Mouse (Mus musculus): ENCODE measurements around the gene Crybg1. TPM values are rescaled to one million over a fixed set of nuclear protein-coding genes. Genes with fewer than 3 reads are reported as not detected.
A peak's percentile ranks its signal among the peaks of the same experiment; 100 is the strongest.

Gene Crybg1
- polyA plus RNA-seq, 1 experiment from 2014 or later, result 0.14 TPM

DNA sequence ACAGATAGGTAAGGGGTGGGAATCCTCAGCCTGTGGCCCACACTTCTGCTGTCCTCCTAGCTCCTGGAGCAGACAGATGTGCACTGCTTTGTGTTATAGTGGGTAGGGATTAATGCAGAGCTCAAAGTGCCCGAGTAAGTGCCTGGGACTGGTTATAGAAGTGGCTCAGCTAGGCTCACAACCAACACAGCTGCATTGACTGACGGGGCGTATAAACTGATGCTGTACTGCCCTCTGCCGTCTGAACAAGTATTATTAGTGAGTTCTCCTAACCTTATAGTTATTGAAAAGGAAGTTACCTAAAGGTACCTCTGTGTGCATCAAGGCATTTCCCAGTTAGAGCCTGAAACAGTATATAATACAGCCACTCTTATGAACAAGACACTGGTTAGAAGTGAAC, 77.6 kb downstream of the Crybg1 start:
- WGBS (ENCODE audit: insufficient replicate concordance), result 7% methylated on average over 4 of the region's 4 CpGs
- ATAC-seq (replicated peaks; ENCODE audit: insufficient number of reproducible peaks, low FRiP score, low TSS enrichment), result no peak
- Histone ChIP-seq H3K9ac (ENCODE audit: low read depth, low read length) (no peak overlapping the region), H3K27ac (ENCODE audit: low read depth, low read length) (no peak overlapping the region), H3K4me3 (ENCODE audit: low read depth, low read length) (no peak overlapping the region), H3K4me1 (ENCODE audit: control insufficient read depth, insufficient read depth, low read length) (no peaks in the 10 kb centered on the region), H3K27me3 (ENCODE audit: control insufficient read depth, insufficient read depth, low read length) (0 out of 2 replicates have a peak, but pooled peaks cover 2% of the 10 kb centered on the region), H3K4me2 (no peak overlapping the region), H3K36me3 (ENCODE audit: control insufficient read depth, insufficient read depth, low read length) (no peaks in the 10 kb centered on the region), H3K9me3 (replicated peaks; ENCODE audit: control insufficient read depth, low read length) (no peaks in the 10 kb centered on the region)

GRCm38 (mm10) chr10:44069131-44069530, 79.5 kb downstream of the Crybg1 start:
- no peaks in the 10 kb centered on the region for H3K36me3 ChIP-seq (ENCODE audit: control insufficient read depth, insufficient read depth, low read length)
- WGBS (ENCODE audit: insufficient replicate concordance), result 43% methylated on average over 7 of the region's 7 CpGs
- no peak overlapping the region for H3K4me2 ChIP-seq
- no peaks in the 10 kb centered on the region for H3K4me1 ChIP-seq (ENCODE audit: control insufficient read depth, insufficient read depth, low read length)
- no peak overlapping the region for H3K27ac ChIP-seq (ENCODE audit: low read depth, low read length)
- no peak overlapping the region for H3K9ac ChIP-seq (ENCODE audit: low read depth, low read length)
- H3K9me3 ChIP-seq (replicated peaks; ENCODE audit: control insufficient read depth, low read length), result no peaks in the 10 kb centered on the region
- no peak overlapping the region for H3K4me3 ChIP-seq (ENCODE audit: low read depth, low read length)
- 0 out of 2 replicates have a peak, but pooled peaks cover 2% of the 10 kb centered on the region for H3K27me3 ChIP-seq (ENCODE audit: control insufficient read depth, insufficient read depth, low read length)
- ATAC-seq (replicated peaks; ENCODE audit: insufficient number of reproducible peaks, low FRiP score, low TSS enrichment), result no peak

GRCm38 (mm10) chr10:44065848-44066360, 82.7 kb downstream of the Crybg1 start:
- H3K27ac ChIP-seq (ENCODE audit: low read depth, low read length), result no peak overlapping the region
- no peaks in the 10 kb centered on the region for H3K27me3 ChIP-seq (ENCODE audit: control insufficient read depth, insufficient read depth, low read length)
- ATAC-seq (replicated peaks; ENCODE audit: insufficient number of reproducible peaks, low FRiP score, low TSS enrichment), result no peak
- no peak overlapping the region for H3K9ac ChIP-seq (ENCODE audit: low read depth, low read length)
- no peaks in the 10 kb centered on the region for H3K9me3 ChIP-seq (replicated peaks; ENCODE audit: control insufficient read depth, low read length)
- no peak overlapping the region for H3K4me2 ChIP-seq
- 80% methylated on average over 6 of the region's 6 CpGs for WGBS (ENCODE audit: insufficient replicate concordance)
- no peaks in the 10 kb centered on the region for H3K4me1 ChIP-seq (ENCODE audit: control insufficient read depth, insufficient read depth, low read length)
- no peaks in the 10 kb centered on the region for H3K36me3 ChIP-seq (ENCODE audit: control insufficient read depth, insufficient read depth, low read length)
- no peak overlapping the region for H3K4me3 ChIP-seq (ENCODE audit: low read depth, low read length)

DNA sequence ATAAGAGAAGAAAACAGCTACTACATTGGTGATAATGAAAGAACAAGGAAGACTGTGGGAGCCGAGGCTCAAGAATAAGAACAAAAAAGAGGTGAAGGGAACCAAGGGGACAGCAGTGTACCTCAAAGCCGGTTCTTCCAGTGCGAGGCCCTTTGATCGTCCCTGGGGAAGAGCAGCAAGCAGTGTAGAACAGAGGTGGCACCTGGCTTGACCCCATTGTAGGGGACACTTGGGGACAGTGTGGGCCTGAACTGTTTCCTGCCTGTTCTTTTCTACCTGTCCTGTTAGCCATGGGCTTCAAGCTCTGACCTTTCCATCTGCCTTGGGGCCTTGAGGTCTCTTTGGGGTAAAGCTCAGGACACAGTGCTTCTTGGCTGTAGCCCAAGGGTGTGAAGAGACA, 85.7 kb downstream of the Crybg1 start:
- H3K4me3 ChIP-seq (ENCODE audit: low read depth, low read length), result no peak overlapping the region
- no peak for ATAC-seq (replicated peaks; ENCODE audit: insufficient number of reproducible peaks, low FRiP score, low TSS enrichment)
- WGBS (ENCODE audit: insufficient replicate concordance), result 89% methylated on average over 4 of the region's 4 CpGs
- no peaks in the 10 kb centered on the region for H3K4me1 ChIP-seq (ENCODE audit: control insufficient read depth, insufficient read depth, low read length)
- no peak overlapping the region for H3K9ac ChIP-seq (ENCODE audit: low read depth, low read length)
- no peaks in the 10 kb centered on the region for H3K9me3 ChIP-seq (replicated peaks; ENCODE audit: control insufficient read depth, low read length)
- no peak overlapping the region for H3K27ac ChIP-seq (ENCODE audit: low read depth, low read length)
- H3K36me3 ChIP-seq (ENCODE audit: control insufficient read depth, insufficient read depth, low read length), result no peaks in the 10 kb centered on the region
- no peak overlapping the region for H3K4me2 ChIP-seq
- H3K27me3 ChIP-seq (ENCODE audit: control insufficient read depth, insufficient read depth, low read length), result no peaks in the 10 kb centered on the region

GRCm38 (mm10) chr10:44050913-44051312, 97.7 kb downstream of the Crybg1 start:
- no peaks in the 10 kb centered on the region for H3K36me3 ChIP-seq (ENCODE audit: control insufficient read depth, insufficient read depth, low read length)
- H3K27ac ChIP-seq (ENCODE audit: low read depth, low read length), result no peak overlapping the region
- no peak overlapping the region for H3K4me2 ChIP-seq
- H3K4me1 ChIP-seq (ENCODE audit: control insufficient read depth, insufficient read depth, low read length), result no peaks in the 10 kb centered on the region
- no peak for ATAC-seq (replicated peaks; ENCODE audit: insufficient number of reproducible peaks, low FRiP score, low TSS enrichment)
- 80% methylated on average over 6 of the region's 6 CpGs for WGBS (ENCODE audit: insufficient replicate concordance)
- no peaks in the 10 kb centered on the region for H3K27me3 ChIP-seq (ENCODE audit: control insufficient read depth, insufficient read depth, low read length)
- H3K9me3 ChIP-seq (replicated peaks; ENCODE audit: control insufficient read depth, low read length), result no peaks in the 10 kb centered on the region
- H3K9ac ChIP-seq (ENCODE audit: low read depth, low read length), result no peak overlapping the region
- H3K4me3 ChIP-seq (ENCODE audit: low read depth, low read length), result no peak overlapping the region

DNA sequence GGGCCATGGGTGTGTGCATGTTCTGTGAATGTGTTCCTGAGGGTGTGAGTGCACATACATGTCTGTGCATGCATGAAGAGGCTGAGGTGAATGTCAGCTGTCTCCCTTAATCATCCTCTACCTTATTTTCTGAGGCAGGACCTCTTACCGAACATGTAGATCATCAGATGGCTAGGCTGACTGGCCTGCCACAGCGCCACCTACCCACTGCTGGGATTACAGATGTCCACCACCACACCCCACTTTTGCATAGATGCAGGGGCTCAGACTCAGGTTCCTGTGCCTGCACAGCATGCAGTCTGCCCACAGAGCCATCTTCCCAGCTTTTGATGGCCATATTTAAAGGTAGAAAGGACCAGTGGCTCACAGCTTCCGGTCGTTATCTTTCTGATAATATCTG, 103.9 kb downstream of the Crybg1 start:
- Histone ChIP-seq H3K9me3 (replicated peaks; ENCODE audit: control insufficient read depth, low read length) (no peaks in the 10 kb centered on the region), H3K4me3 (ENCODE audit: low read depth, low read length) (no peak overlapping the region), H3K36me3 (ENCODE audit: control insufficient read depth, insufficient read depth, low read length) (no peaks in the 10 kb centered on the region), H3K4me1 (ENCODE audit: control insufficient read depth, insufficient read depth, low read length) (no peaks in the 10 kb centered on the region), H3K27me3 (ENCODE audit: control insufficient read depth, insufficient read depth, low read length) (no peaks in the 10 kb centered on the region), H3K4me2 (no peak overlapping the region), H3K27ac (ENCODE audit: low read depth, low read length) (no peak overlapping the region), H3K9ac (ENCODE audit: low read depth, low read length) (no peak overlapping the region)
- ATAC-seq (replicated peaks; ENCODE audit: insufficient number of reproducible peaks, low FRiP score, low TSS enrichment), result no peak
- 65% methylated on average over 4 of the region's 4 CpGs for WGBS (ENCODE audit: insufficient replicate concordance)

DNA sequence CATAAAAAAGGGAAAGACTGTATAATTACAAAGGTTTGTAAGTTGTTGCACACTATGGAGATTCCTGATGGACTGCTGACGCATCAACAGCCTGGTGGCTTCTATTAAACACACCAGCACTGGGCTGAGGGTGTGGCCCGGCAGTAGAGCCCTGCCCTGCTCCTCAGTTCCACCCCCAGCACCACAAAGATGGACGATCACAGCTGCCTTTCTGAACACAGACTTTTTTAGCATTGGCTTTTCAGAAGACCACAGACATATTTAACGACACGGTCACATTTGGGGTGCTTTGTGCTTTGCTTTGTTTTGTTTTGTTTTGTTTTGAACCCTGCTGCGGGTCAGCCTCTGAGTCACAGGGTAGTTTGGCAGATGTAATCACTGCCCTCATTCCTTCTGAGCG, 105.0 kb downstream of the Crybg1 start:
- Histone ChIP-seq H3K4me1 (ENCODE audit: control insufficient read depth, insufficient read depth, low read length) (no peaks in the 10 kb centered on the region), H3K9me3 (replicated peaks; ENCODE audit: control insufficient read depth, low read length) (no peaks in the 10 kb centered on the region), H3K27ac (ENCODE audit: low read depth, low read length) (no peak overlapping the region), H3K9ac (ENCODE audit: low read depth, low read length) (no peak overlapping the region), H3K36me3 (ENCODE audit: control insufficient read depth, insufficient read depth, low read length) (no peaks in the 10 kb centered on the region), H3K4me3 (ENCODE audit: low read depth, low read length) (no peak overlapping the region), H3K4me2 (no peak overlapping the region), H3K27me3 (ENCODE audit: control insufficient read depth, insufficient read depth, low read length) (no peaks in the 10 kb centered on the region)
- ATAC-seq (replicated peaks; ENCODE audit: insufficient number of reproducible peaks, low FRiP score, low TSS enrichment), result no peak
- 69% methylated on average over 7 of the region's 7 CpGs for WGBS (ENCODE audit: insufficient replicate concordance)

- Histone ChIP-seq H3K9me3 (replicated peaks; ENCODE audit: control insufficient read depth, low read length) (no peaks in the 10 kb centered on the region), H3K4me3 (ENCODE audit: low read depth, low read length) (no peak overlapping the region), H3K4me2 (no peak overlapping the region), H3K4me1 (ENCODE audit: control insufficient read depth, insufficient read depth, low read length) (no peaks in the 10 kb centered on the region), H3K27me3 (ENCODE audit: control insufficient read depth, insufficient read depth, low read length) (no peaks in the 10 kb centered on the region), H3K9ac (ENCODE audit: low read depth, low read length) (no peak overlapping the region), H3K27ac (ENCODE audit: low read depth, low read length) (no peak overlapping the region), H3K36me3 (ENCODE audit: control insufficient read depth, insufficient read depth, low read length) (no peaks in the 10 kb centered on the region)
- ATAC-seq (replicated peaks; ENCODE audit: insufficient number of reproducible peaks, low FRiP score, low TSS enrichment), result no peak
- WGBS (ENCODE audit: insufficient replicate concordance), result 85% methylated on average over 2 of the region's 2 CpGs
Observed at GRCm38 (mm10) chr10:44039185-44039584, 109.5 kb downstream of the Crybg1 start.

DNA sequence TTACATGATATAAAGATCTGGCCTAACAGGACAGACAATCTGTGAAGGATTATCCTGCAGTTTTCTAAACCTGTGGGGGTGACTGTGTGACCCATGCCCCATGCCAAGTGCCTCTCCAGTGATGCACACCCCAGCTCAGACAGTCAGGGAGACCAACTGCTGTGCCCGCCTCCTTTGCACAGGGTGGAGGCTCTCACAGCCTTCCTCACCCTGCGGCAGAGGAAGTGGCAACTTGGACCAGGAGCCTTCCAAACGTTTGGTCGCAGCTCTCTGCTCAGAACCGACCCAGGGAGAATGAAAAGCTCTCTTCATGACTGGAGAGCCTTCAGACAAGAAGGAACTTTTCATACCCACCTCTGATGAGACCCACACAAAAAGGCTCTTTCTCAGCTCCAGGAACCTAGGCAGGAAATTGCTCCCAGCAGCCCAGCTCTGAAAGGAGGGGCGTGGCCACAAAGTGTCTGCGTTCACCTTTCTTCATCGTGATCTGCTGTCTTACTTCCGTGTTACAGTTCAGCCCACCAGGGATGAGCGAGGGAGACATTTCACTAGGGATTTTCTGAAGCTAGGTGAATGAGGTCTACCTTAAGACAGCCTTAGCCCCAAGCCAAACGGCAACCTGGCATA, 110.6 kb downstream of the Crybg1 start:
- H3K9ac ChIP-seq (ENCODE audit: low read depth, low read length), result no peak overlapping the region
- H3K27ac ChIP-seq (ENCODE audit: low read depth, low read length), result no peak overlapping the region
- peak overlapping the region; percentile 21 for H3K4me2 ChIP-seq
- no peaks in the 10 kb centered on the region for H3K27me3 ChIP-seq (ENCODE audit: control insufficient read depth, insufficient read depth, low read length)
- no peaks in the 10 kb centered on the region for H3K4me1 ChIP-seq (ENCODE audit: control insufficient read depth, insufficient read depth, low read length)
- H3K36me3 ChIP-seq (ENCODE audit: control insufficient read depth, insufficient read depth, low read length), result no peaks in the 10 kb centered on the region
- H3K4me3 ChIP-seq (ENCODE audit: low read depth, low read length), result no peak overlapping the region
- ATAC-seq (replicated peaks; ENCODE audit: insufficient number of reproducible peaks, low FRiP score, low TSS enrichment), result no peak
- 30% methylated on average over 11 of the region's 11 CpGs for WGBS (ENCODE audit: insufficient replicate concordance)
- H3K9me3 ChIP-seq (replicated peaks; ENCODE audit: control insufficient read depth, low read length), result no peaks in the 10 kb centered on the region
